Mouse (Mus musculus) c-Kit-positive CD71-positive TER-119-positive erythroid progenitor cells, embryonic 14.5 days (primary cell): ENCODE measurements around the gene Hsf5.
A peak's percentile ranks its signal among the peaks of the same experiment; 100 is the strongest.

Source experiments
- DNase-seq: peaks from one replicate; pipeline ENCODE4 v3.0.0-alpha.2; 2013; ENCODE audit warnings: low spot score

Gene Hsf5

DNA sequence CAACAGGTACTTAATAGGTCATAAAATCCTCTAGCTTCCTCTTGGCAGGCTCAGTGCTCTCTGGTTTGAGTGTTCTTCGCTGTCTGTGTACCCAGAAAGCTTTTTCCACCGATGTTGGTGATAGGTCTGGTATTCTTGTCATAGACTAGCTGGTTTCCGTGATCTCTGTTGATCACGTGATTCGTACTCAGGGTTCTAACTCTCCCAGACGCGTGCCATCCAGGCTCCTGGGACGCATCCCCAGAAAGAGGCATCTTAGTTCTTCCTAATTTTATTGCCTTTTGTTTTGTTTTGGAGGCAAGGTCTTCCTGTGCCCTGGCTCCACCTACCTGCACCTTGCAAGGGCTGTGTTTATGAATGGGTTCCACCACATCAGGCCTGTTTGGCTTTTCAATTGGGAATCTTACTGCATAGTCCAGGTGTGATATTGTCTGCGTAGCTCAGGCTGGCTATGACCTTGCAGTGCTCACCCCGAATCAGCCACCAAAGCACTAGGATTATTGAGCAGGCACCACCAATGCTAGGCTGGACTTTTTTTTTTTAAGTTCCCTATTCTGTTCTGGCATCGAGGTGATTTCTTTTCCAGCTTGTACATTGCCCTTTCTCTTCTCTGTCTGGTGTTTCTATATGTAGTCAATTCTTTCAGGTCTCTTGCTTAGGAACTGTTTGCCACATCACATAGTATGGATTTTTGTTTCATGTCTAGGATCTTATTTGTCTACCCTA, 71.7 kb downstream of the Hsf5 start:
- DNase-seq: no peak

- DNase-seq: no peak
Observed at GRCm38 (mm10) chr11:87689402-87689808, 72.4 kb downstream of the Hsf5 start.

GRCm38 (mm10) chr11:87690054-87690740, 73.2 kb downstream of the Hsf5 start:
- DNase-seq: no peak

DNA sequence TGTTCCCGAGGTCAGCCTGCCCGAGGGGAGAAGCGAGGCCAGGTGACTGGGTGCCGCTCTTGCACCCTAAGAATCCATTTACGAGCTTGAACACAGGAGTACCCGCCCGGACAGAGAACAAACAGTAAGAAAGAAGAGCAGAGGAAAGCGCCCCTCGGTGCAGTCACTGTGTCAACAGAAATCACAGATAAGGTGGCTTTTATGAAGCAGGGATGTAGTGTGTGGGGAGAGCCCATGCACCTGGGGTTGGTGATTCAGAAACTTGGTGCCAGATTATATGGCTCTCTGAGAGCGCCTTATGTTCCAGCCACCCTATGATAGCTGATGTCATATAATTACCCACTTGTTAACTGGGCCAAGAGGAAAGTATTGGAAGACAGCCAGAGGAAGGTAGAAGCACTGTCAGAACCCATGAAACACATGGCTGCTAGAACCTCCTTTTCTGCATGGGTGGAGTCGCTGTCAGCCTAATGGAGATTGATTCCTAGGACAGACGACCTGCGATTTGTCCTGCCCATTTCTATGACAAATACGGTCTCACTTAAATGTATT, 80.2 kb downstream of the Hsf5 start:
- no peak for DNase-seq

DNA sequence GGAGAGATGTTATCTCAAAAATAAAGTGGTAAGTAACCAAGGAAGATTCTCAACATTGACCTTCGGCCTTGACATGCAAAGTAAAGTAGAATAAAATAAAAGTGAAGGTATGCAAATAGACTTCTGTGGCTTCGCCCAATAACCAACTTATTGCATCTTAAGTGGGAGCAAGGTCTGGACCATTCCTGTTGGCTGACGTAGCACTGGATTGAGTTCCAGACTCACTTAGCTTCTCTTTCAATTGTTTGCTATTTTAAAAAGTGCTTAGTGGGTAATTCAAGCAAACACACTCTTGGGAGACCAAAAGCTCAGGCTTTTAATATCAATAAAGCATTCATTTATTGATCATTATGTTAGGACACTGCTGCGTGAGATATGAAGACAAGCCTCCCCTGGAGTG, 81.2 kb downstream of the Hsf5 start:
- no peak for DNase-seq

- no peak for DNase-seq
Observed at GRCm38 (mm10) chr11:87701108-87701507, 84.1 kb downstream of the Hsf5 start.

DNA sequence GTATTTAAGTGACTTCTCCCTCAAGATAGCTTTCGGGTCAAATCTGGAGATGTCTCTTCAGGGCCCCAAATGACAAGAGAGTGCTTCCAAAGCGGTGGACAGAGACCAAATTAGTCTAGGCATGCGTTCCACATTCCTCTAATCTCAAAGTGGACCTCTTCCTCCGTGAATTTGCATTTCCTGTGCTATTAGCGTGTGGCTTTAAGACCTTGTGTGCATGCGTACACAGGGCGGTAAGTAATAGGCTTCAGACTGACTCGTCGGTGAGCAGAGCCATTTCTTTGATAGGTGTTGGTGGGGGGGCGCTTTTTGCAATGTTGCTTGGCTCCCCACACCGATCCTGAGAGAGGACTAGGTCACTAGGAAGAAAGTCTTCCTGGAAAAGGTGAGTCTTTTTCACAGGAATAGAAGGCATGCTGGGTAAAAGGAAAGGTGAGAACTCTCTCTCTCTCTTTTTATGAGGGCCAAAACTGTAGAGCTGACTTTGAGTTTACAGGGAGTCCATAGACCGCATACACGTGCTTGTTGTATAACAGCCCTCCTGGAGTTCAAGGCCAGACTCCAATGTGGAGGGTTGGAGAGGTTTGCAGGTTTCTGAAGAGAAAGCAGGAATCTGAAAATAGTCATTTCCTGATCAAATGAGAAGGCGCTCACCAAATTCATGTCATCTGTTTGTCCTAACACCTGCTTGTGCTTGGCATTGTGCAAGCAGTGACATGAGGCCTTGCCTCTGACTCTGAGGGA, 85.1 kb downstream of the Hsf5 start:
- no peak for DNase-seq

- peak; percentile 55 for DNase-seq
Observed at GRCm38 (mm10) chr11:87703654-87704053, 86.7 kb downstream of the Hsf5 start.

DNA sequence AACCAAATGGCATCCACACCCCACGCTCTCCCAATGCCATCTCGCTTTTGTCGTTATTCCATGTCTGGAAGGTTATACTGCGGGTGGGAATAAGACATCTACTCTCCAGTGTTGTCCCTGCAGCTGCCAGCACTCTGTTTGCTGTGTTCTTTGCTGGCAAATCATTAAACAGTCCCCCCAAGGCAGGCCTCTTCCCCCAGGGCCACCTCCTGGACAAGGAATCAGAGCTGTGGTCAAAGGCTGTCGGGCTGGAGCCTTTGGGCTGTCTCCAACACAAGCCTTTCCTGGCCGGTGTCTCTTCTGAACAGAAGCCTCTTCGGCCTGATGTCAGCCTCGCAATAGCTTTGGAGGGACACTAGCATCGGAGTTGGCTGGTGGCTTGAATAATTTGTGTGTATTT, 87.3 kb downstream of the Hsf5 start:
- DNase-seq: no peak

GRCm38 (mm10) chr11:87707570-87707969, 90.6 kb downstream of the Hsf5 start:
- no peak for DNase-seq

DNA sequence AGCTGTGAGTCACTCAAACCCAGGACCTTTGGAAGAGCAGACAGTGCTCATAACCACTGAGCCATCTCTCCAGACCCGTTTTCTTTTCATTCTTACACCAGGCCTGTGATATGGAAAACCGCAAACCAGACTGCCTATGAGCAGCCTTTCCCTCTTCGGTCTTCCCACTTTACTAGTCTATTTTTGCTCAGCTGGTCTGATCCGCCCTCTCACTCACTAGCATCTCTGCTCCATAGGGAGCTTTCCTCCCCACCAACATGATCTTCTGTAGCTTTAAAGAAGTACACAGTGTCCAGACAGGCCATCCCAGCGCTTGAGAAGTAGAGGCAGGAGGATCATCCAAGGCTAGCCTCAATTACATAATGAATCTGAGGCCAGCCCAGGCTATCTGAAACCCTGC, 92.0 kb downstream of the Hsf5 start:
- DNase-seq: no peak
